Mouse (Mus musculus) olfactory bulb, adult 2 months (tissue): ENCODE measurements around the gene Ntng1. TPM values are rescaled to one million over a fixed set of nuclear protein-coding genes. Genes with fewer than 3 reads are reported as not detected.

ENCODE experiments used
- H3K27ac ChIP-seq: fragments of 200-500 bp; 2 replicates; pipeline ENCODE4 v1.5.1; 2012; ENCODE audit warnings: low read depth, low read length; ENCODE audit not compliant: insufficient read depth
- H3K4me1 ChIP-seq: fragments of 200-500 bp; 2 replicates; pipeline ENCODE4 v1.6.1; 2012; ENCODE audit warnings: low read length; ENCODE audit not compliant: control insufficient read depth, insufficient read depth
- H3K4me3 ChIP-seq: fragments of 200-500 bp; 2 replicates; pipeline ENCODE4 v1.5.1; 2012; ENCODE audit warnings: mild to moderate bottlenecking, low read depth, low read length, moderate library complexity; ENCODE audit not compliant: insufficient read depth
- CTCF ChIP-seq: fragments of 200-500 bp; IDR thresholded peaks from 2 replicates; pipeline ENCODE4 v1.5.1; 2012; ENCODE audit warnings: low read depth, mild to moderate bottlenecking, low read length, moderate library complexity; ENCODE audit not compliant: insufficient read depth
- POLR2A ChIP-seq: fragments of 200-500 bp; IDR thresholded peaks from 2 replicates; pipeline ENCODE4 v1.6.1; 2012; ENCODE audit warnings: mild to moderate bottlenecking, low read depth, low read length, moderate library complexity; ENCODE audit not compliant: insufficient read depth
- WGBS: fragments of 180-500 bp; shearing (Covaris S2); methylation state at CpG from one replicate; pipeline ENCODE4 v1.1.7; 2018; 5-methylcytosine and 5-hydroxymethylcytosine counted together
- polyA plus RNA-seq: library from polyadenylated mRNA; stranded (reverse); fragments of >200 nt; gene quantifications from 2 replicates; pipeline ENCODE4 v1.2.4, GENCODE M21; 2012; ENCODE audit warnings: low replicate concordance; ENCODE audit not compliant: missing spikeins, insufficient read depth, insufficient read length

Ntng1 gene
- polyA plus RNA-seq, 1 experiment = 57.8 TPM

GRCm38 (mm10) chr3:110085336-110085735 is 58.5 kb downstream of the Ntng1 start:
- no peak overlapping the region for H3K27ac ChIP-seq
- H3K4me3 ChIP-seq = no peak overlapping the region
- TF ChIP-seq POLR2A = no peak
- no peak for TF ChIP-seq CTCF
- 65% methylated on average over 2 of the region's 2 CpGs for WGBS
- H3K4me1 ChIP-seq = no peaks in the 10 kb centered on the region

GRCm38 (mm10) chr3:110064709-110065256 is 79.0 kb downstream of the Ntng1 start:
- TF ChIP-seq POLR2A (no peak), CTCF (no peak)
- 87% methylated on average over 6 of the region's 6 CpGs for WGBS
- Histone ChIP-seq H3K4me3 (no peak overlapping the region), H3K27ac (no peak overlapping the region), H3K4me1 (no peaks in the 10 kb centered on the region)

GRCm38 (mm10) chr3:110055915-110056314 is 87.9 kb downstream of the Ntng1 start:
- no peak overlapping the region for H3K27ac ChIP-seq
- H3K4me3 ChIP-seq = no peak overlapping the region
- WGBS = 47% methylated on average over 6 of the region's 6 CpGs
- TF ChIP-seq CTCF (no peak), POLR2A (no peak)
- no peaks in the 10 kb centered on the region for H3K4me1 ChIP-seq

- no peak for TF ChIP-seq POLR2A
- no peak for TF ChIP-seq CTCF
- H3K27ac ChIP-seq = no peak overlapping the region
- no peak overlapping the region for H3K4me3 ChIP-seq
- no peaks in the 10 kb centered on the region for H3K4me1 ChIP-seq
- 66% methylated on average over 6 of the region's 6 CpGs for WGBS
Observed at GRCm38 (mm10) chr3:110055433-110055832, 88.4 kb downstream of the Ntng1 start.

GRCm38 (mm10) chr3:110054125-110054524 is 89.7 kb downstream of the Ntng1 start:
- H3K4me1 ChIP-seq = no peaks in the 10 kb centered on the region
- no peak overlapping the region for H3K27ac ChIP-seq
- no peak overlapping the region for H3K4me3 ChIP-seq
- 93% methylated on average over 2 of the region's 2 CpGs for WGBS
- no peak for TF ChIP-seq POLR2A
- no peak for TF ChIP-seq CTCF

- Histone ChIP-seq H3K4me3 (no peak overlapping the region), H3K27ac (no peak overlapping the region), H3K4me1 (no peaks in the 10 kb centered on the region)
- TF ChIP-seq POLR2A (no peak), CTCF (no peak)
- 53% methylated on average over 6 of the region's 6 CpGs for WGBS
Observed at GRCm38 (mm10) chr3:110048152-110048551, 95.7 kb downstream of the Ntng1 start.

GRCm38 (mm10) chr3:110046750-110047149 is 97.1 kb downstream of the Ntng1 start:
- H3K4me3 ChIP-seq = no peak overlapping the region
- 97% methylated on average over 2 of the region's 2 CpGs for WGBS

GRCm38 (mm10) chr3:110044209-110044608 is 99.6 kb downstream of the Ntng1 start:
- TF ChIP-seq CTCF = no peak
- no peak overlapping the region for H3K4me3 ChIP-seq
- no peaks in the 10 kb centered on the region for H3K4me1 ChIP-seq
- WGBS = over 99% methylated on average over 2 of the region's 2 CpGs
- no peak overlapping the region for H3K27ac ChIP-seq

More at GRCm38 (mm10) chr3:110046750-110047149, 97.1 kb downstream of the Ntng1 start:
- TF ChIP-seq CTCF = no peak
- no peak for TF ChIP-seq POLR2A
- Histone ChIP-seq H3K4me1 (no peaks in the 10 kb centered on the region), H3K27ac (no peak overlapping the region)

GRCm38 (mm10) chr3:110043641-110044187 is 100.1 kb downstream of the Ntng1 start:
- H3K27ac ChIP-seq = no peak overlapping the region
- H3K4me3 ChIP-seq = no peak overlapping the region
- H3K4me1 ChIP-seq = no peaks in the 10 kb centered on the region
- WGBS = 96% methylated on average over 1 of the region's 1 CpGs
- TF ChIP-seq CTCF (no peak), POLR2A (no peak)
